Mouse (Mus musculus) adrenal gland, adult 2 months (tissue): ENCODE results near the gene Ptprg. TPM values are rescaled to one million over a fixed set of nuclear protein-coding genes. Genes with fewer than 3 reads are reported as not detected.
A peak's percentile ranks its signal among the peaks of the same experiment; 100 is the strongest.

Experiments used
- DNase-seq: peaks from one replicate; pipeline ENCODE4 v3.0.0; 2021
- polyA plus RNA-seq: library from polyadenylated mRNA; depleted of rRNA; stranded (reverse); fragments of >200 nt; gene quantifications from 2 replicates; pipeline ENCODE4 v1.2.3, GENCODE M21; 2012
- total RNA-seq, 2 experiments: library from RNA; stranded (reverse); gene quantifications; 2 replicates each; pipeline ENCODE4 v1.2.3; 2021

The Ptprg gene
- total and polyA plus RNA-seq, 3 experiments: 92.6 to 130 (median 116) TPM

DNA sequence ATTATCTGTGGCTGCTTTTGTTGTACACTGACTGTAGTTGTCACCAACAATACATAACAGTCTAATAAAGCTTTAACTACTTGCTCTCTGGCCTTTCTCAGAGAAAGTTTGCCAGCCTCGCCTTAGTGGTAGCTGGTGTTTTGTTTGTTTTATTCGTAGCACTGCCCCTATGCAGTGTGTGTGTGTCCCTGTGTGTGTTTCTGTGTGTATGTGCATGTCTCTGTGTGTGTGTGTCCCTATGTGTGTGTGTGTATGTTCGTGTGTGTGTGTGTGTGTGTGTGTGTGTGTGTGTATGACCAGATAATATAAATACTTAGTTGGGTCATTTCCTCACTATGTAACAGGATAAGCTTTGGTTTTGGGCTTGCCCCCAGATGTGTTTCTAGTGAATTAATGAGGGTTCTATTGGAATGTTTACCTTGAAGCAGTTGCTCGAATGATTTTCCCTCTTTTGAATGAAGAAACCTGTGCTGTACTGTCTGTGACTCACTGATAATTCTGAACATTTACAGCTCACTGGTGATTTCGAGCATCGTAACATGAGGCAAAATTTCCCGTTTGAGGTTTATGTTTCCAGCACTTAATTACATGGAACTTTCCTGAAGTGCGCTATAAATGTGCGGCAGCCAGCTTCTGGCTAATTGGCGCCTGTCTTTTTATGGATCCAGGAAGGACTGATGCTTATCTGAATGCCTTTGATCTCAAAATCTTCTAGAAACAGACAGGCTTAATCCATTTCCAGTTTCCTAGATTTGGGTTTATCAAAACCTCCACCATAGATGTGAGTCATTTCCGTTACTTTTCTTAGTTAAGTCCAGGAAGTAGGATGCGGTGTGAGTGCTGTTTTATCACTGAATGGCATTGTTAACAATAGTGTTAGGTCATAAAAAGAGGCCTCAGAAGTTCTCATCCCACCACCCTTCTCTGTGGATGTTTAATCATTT lies 546.3 kb downstream of the Ptprg start:
- DNase-seq: peak; percentile 7

DNA sequence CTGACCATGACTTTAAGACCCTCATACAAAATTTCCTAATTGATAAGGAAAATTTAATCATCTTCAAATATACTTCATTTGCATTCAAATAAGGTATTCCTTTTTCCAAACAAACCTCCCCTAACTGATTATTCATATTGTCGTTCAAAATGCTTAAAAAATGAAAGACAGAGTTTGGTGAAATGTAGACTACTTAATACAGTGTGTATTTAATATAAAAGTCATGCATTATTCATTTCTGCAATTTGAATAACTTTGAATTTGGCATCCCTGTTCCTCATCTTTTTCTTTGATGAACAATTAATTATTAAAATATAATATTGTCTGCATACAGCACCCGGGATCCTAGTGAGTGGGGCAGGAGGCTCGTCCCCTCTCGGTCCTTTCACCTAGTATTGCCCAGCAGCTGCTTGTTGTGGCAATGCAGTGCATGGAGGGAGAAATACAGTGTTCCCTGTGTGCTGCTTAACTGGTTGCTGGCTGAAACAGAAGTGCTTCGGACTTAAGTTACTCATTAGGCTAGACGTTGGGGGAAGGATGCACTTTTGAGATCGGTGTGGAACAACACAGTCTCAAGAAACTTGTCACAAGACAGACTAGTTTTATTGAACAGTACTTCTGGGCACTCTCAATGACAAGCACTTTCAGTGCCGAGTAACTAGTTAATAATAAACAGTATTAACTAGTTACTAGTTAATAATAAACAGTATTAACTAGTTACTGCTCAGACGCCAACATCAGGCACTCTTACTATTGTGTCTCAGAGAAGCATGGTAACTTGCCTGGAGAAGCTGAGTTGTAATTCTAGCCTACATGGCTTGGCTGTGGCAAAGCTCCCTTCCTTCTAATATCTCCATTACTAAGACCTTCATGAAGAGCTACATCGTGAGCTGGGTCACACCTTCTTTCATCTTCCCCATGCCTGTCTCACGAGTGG lies 549.3 kb downstream of the Ptprg start:
- no peak for DNase-seq

DNA sequence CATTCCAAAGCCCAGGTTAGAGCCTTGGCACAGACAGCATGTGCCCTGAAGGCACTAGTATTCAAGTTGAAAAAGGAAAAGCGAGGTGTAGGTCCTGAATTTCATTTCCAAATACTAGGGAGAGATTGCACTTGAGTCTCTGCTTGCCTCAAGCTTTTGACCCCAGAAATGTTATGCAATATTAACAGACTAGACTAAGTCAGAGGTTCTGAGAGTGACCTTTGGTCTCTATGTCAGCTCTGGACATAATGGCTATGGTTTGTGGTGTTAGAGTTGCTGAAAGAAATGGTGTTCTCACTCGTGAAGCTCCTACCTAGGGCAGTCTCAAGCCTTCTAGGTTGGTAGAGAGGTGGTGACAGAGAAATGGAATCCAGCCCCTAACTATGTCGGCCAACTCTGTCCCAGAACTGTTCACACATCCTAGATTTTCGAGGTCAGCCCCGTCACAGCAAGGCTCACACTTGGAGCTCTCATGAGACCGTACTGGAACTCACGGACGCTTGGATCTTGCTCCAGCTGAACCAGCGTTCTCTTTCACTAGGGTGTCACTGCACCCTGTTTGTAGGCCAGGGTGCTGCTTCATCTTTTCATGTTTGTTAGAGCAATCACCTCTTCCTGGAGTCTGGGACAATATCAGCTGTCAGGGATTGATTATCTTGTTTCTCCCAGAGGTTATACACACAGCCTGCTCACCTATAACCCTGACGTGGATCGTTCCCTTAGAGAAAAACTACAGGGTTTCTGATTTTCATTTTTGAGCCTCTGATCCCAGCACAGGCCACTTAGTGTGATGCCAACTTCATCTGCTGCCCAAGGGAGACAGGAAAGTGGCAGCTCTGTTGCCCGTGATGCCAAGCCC lies 551.2 kb downstream of the Ptprg start:
- no peak for DNase-seq

DNA sequence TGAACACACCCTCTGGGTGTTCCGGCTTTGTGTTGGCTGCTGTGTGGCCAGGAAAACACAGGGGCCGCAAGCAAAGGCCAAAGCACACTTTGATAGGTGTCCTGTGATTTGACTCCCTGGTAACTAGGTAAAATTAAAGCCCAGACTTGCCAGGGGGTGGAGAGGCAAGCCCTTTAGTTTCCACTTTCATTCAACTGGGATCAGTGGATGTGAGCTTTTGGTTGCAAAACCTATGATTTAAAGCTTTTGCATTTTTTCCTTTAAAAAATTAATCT lies 551.8 kb downstream of the Ptprg start:
- DNase-seq: peak; percentile 25

DNA sequence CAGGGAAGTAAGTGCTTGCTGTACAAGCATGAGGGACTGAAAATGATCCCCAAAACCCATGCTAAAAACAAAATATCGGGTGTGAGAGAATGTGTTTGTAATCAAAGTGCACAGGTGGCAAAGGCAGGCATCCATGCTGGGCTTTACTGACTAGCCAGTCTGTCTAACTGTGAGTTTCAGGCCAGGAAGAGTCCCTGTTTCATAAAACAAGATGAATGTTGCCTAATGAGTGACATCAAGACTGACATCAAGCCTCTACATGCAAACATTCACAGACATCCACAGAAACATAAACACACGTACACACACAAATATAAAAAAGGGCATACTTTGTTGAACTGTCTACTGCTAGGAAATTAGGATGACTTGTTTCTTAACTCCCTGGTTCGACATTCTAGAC lies 552.3 kb downstream of the Ptprg start:
- DNase-seq: no peak

DNA sequence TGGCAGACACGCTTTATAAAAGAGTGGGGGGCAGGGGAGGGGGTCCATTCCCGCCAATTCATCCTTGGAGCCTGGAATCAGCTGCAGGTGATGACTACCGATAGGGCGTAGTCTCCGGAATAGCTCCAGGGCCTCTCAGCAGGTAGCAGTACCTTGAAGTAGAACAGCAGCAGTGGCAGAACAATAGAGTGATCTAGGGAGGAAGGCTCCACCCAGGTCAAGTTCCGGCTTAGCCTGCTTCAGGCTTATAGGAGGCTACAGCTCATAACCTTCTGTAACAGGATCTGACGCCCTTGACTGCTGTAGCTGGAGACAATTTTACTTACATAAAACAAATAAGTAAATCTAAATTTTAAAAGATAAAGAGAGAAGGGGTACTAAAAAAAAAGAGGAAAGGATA lies 554.1 kb downstream of the Ptprg start:
- DNase-seq: no peak

DNA sequence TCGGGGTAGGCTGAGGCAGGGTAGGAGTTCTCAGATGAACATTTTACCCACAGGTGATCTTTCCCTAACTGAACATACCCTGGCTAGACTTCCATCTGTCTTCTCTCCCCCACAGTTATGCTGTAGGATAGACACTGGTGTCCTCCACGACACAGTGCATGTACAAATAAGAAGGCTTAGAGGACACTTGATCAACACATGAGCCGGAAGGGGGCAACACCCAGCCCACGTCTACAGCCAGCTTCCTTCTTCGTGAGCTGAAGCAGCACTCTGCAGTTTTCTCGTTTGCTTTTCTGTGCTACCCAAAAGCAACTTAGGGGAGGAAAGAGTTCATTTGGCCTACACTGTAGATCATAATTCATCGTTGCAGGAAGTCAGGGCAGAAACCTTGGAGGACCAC lies 554.7 kb downstream of the Ptprg start:
- no peak for DNase-seq

DNA sequence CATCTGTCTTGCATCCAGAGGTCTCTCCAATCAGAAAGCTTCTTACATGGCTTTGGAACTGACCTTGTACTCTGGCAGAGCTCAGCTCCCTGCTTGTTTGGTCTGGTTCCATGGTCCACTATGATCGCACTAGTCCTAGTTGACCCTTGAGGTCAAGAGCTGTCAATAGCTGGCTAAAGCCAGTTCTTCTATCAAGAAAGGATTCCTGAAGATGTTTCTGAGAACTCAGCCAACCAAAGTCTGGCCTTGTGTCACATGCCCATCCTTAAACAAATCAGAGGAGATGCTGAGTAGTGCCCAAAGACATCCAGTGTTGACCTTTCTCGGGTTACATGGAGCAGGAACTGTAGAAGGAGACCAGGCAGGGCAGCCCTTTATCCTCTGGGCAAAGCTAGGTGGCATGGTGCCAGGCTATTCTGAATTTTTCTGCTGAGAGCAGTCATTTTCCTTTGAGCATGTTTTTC lies 559.2 kb downstream of the Ptprg start:
- DNase-seq: peak; percentile 57

DNA sequence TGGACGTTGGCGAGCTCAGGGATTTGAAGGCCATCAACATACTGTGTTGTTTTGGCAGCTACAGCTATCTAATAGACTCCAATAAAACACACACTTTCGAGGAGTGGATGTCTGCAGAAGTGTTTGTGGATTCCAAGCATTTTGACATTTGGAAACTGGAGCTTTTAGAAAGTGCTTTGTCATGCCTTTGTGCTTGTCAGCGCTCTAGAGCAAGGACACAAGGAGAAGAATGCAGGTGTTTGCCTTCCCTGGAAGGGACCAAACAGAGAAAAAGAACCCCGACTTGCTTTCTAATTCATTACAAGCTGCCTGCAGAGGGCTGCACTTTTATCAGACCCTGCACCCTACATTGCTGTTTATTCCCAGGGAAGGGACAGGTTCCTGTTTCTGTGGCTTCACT lies 560.0 kb downstream of the Ptprg start:
- peak; percentile 13 for DNase-seq

DNA sequence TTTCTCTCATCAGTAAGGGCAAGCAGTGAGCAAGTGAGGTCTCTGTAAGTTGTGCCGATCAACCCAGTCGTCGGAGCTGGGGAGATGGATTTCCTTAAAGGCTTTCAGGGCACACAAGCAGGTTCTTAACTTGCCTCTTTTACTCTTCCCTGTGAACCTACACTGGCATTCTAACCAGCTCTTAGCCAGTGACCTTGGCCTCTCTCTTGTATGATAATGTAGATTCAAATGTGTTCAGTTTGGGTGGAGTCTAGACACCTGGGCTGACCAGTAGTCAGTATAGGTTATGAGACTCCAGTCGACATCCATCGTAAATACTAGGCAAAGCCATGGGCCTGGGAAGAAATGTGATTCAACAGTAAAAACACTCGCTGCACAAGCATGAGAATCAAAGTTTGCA lies 560.7 kb downstream of the Ptprg start:
- no peak for DNase-seq

DNA sequence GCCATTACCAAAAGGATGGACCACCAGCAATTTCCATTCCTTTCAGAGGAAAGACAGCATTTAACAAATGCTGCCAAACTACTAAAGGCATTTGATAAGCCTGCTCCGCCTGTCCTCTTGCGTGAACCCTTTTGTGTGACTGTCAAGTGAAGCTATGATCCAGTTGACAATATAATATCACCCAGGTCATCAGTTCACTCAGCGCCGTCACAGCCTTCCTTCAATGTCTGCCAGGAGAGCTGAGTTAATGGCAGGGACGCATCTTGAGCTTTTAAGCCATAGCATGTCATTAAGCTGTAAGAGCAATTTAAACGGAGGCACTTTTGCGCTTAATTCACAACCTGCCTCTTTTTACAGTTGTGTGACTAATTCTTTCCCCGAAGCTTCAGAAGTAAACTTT lies 565.9 kb downstream of the Ptprg start:
- no peak for DNase-seq

DNA sequence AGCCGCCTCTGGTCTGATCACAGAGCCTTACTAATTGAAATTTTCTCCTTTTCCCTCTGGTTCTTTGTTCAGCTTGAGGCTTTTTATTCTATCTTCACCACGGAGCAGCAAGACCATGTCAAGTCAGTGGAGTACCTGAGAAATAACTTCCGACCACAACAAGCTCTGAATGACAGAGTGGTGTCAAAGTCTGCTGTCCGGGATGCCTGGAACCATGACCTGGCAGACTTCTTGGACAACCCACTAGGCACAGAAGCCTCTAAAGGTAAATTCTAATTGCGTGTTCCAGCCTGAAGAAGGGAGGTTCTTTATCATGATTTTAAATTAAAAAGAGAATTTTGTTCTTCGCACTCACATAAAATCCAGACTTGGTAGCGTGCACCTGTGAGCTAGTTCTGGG lies 568.6 kb downstream of the Ptprg start:
- DNase-seq: no peak

DNA sequence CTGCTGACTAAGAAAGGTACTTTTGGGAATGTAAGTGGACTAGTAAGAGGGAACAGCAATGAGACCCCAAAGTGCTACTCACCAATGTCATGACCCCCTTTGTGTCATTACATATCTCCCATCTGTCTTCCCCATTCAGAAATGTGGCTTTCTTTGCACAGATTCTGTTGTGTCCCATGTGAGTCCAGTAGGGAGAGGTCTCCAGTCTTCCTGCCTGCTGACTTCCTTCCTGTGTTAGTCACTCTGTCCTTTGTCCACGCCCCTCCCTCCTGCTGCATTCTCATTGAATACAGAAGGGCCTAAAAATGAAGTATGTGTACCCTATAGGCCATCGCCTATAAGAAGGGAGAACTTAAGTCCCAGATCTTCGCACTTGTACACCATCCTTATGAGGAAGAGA lies 571.4 kb downstream of the Ptprg start:
- DNase-seq: no peak

DNA sequence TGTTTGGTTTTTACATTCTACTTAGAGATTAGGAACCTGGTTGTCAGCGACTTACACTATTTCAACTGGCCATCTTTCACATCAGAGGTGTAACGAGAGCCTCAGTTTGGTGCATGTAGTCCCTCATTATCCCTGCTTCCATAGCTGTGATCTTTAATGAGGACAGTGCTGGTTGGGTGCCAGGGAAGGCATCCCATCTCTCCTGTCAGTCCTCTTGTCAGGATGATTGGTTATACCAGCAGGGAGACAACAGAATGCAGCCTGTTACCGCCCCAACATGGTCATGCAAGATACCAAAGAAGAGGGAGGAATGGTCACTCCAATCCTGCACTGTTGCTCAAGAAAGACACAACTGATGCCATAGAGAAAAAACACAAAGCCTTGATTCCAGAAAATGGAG lies 574.6 kb downstream of the Ptprg start:
- no peak for DNase-seq

DNA sequence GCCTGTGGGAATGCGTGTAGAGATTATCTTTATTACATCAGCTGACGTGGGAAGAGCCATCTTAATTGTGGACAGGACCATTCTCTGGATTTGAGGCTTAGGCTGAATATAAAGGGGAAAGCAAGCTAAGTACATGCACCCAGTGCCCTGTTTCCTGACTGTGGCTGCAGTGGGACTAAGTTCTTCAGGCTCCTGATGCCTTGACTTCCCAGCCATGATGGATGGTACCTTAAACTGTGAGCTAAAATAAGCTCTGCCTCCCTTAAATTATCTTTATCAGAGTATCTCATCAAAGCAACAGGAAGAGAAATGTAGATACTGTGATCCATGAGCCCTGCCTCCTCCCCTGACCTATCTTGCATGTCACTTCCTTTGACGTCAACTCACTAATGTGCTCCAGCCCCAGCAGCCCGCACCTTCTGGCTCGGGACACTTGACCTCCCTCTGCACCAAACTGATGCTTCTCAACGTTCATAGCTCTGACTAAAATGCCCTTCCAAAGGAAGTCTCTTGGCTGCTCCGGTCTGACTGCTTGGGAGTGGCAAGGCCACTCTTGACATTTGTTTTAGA lies 578.8 kb downstream of the Ptprg start:
- peak; percentile 56 for DNase-seq

DNA sequence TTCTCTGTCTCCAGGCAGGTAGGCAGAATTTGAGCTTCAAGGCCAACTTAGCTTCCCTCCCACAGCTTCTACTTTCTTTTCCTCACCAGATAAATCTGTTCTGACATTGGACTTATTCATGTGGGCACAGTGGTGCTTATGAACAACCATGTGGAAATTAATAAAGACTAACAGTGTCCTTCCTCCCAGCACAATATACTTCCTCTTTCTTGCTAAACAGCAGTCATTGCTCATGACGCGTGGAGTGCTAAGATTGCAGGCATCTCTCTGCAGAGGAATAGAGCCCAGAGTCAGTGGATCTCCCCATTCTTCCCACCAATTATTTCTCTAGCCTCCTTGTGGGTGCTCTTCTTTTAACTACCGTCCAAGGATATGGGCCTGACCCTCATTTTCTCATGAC lies 579.8 kb downstream of the Ptprg start:
- DNase-seq: no peak

DNA sequence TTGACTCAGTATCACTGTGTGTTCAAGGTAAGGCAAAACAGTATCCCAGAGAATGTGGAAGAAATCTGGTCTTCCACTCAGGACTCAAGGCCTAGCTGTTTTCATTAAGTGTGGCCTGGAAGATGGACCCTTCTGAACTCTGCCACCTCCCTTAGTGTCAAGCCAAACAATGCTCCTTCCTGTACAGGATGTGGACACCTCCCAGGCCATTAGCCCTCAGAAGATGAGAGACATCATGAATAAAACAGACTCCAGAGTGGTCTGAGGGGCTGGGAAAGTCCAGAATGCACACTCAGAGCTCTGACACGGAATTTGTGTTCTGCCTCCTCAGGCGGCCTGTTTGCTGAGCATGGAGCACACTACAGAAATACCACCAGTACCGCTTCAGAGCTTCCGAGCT lies 581.2 kb downstream of the Ptprg start:
- peak; percentile 15 for DNase-seq

DNA sequence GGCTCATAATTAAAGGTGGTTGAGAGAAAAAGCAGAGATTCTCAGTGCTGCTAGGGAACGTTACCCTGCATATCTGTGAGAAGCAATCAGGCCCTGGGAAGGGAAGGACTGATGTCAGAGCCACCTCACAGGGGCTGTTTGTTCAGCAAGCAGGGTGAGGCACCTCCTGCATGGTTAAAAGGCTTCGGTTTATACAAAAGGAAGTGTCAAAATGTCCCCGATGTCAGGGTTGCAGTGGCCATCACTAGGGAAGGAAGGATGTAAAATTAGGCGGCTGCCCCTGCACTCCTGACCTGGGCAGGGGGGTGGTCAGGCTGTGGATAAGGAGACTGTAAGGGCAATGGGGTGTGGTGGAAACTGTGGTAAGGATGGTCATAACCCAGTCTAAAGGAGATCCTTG lies 583.2 kb downstream of the Ptprg start:
- DNase-seq: peak; percentile 40

DNA sequence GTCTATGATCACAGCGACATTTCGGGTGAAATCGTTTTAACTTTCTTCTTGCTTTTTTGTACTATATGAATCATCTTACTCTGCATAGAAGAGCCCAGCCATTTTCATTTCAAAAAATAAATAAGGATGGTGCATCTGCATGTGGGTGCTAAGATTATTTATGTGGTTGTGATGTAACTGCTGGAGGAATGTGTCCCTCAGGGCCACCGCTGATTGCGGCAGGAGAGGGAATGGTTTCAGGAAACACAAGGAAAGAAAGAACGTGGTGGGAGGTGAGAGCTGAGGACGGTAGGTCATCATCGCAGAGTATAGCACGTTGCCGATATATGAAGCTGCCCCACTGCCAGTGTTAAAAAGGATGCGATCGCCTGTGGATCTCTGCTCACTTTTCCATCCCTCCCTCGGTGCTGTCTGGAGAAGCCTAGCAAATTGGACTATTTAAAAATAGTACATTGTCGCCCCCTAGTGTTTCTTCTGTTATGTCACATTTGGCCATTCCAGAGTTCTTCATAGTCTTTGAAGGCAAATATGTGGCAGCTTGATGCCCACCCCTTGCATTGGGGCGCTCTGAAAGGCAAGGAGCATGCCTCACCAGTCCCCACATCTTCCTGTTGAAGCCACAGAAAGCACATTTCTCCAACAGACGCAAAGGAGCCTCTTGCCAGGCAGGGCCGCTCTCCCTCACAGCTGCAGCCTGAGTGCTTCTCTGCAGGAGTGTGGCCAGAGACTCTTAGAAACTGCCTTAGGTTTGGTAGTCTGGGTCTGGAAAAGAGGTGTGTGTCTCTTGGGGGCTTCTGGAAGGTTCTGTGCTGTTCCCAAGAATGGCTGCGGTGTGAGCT lies 586.5 kb downstream of the Ptprg start:
- peak; percentile 35 for DNase-seq

DNA sequence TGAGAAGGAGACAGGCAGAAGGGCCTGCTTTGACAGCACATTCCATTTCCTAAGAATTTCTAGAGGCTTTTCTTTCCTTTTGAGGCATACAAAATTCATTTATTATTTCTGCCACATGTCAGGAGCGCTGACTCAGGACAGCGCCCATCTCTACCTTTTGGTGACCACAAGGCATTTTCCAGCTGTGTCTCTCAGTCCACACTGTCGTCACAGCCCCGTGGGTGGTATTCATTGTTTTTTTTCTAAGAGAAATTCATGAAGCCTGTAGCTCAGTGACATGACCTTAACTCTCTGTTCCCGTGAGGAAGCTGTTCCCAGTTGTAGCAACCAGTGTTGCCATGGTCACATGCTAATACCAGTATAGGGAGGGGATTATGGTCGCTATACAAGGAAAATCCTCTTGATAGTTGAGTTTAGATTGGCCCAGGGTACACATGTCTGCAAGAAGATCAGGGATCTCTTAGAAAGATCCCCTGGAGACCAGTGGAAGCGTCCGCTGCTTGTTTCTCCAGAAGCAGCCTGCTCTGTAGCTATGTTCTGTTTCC lies 590.7 kb downstream of the Ptprg start:
- no peak for DNase-seq

DNA sequence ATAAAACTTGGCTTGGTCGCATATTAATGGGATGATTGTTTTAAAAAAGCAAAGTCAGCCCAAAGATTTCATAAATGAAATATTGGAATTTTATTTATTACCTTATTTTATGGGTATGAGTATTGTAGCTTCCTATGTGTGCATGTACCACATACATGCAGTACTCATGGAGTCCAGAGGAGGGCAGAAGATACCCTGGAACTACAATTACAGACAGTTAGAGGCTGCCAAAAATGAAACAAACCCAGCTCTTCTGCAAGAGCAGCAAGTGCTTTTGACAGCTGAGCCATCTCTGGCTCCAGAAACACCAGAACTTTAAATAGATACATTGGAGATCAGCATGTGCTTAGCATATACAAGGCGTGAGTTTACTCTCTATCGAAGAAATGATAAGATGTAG lies 592.6 kb downstream of the Ptprg start:
- DNase-seq: no peak
